Mouse (Mus musculus): ENCODE measurements around the gene Chrne. TPM values are rescaled to one million over a fixed set of nuclear protein-coding genes. Genes with fewer than 3 reads are reported as not detected.
"Not testable (repeated sequence)": the region's sequence is repeated elsewhere in the genome, so short reads cannot be mapped to it uniquely, and the experiment has no call there.

Chrne gene
- total RNA-seq, 2 experiments from 2014 or later: 1.6 TPM; not detected in 1

DNA sequence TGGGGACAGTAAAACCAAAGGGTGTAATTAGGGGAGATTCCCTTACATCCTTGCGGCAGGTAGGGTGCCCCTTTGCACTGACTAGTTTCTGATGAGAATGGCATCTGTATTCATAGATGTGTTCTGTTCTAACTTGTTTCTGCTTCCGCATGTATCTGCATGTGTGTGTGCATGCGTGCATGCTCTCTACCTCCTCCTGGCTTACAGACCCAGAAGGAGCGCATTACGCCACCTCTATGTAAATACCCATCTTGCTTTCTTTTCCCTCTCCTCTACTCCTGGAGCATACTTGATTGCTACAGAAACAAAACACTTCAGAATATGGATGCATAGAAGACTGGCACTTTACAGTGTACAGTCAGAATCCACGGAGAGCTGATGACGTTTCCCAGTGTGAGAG, 35.2 kb downstream of the Chrne start:
- DNase-seq: no peak

DNA sequence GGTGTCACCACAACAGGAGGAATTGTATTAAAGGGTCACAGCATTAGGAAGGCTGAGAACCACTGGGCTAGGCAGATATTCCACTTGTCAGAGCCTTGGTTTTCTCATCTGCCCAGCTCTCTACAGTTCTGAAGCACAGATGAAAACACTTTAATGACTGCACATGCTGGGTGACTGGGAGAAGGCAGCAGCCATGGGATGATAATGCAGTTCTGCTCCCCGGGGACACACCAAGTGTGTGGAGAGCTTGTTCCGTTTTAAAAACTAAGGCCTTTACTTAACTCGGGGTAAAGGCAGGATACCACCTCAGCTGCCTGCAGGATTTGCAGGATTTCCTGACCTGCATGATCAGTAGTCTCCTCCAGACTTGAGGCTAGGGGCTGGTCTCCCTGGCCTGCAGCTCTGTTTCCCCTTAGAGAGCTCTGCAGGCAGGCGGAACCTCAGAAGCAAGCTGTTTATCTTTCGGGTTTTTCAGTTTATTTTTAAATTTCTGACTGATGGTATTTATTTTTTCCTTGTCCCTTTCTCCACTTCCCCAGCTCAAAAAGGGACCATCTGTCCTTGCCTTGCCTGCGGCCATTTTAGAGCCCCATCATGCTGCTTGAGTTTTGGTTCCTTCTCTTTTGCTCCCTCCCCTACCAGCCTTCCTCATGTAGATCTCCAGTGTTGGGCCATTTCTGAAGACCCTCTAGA, 35.8 kb downstream of the Chrne start:
- DNase-seq: no peak

DNA sequence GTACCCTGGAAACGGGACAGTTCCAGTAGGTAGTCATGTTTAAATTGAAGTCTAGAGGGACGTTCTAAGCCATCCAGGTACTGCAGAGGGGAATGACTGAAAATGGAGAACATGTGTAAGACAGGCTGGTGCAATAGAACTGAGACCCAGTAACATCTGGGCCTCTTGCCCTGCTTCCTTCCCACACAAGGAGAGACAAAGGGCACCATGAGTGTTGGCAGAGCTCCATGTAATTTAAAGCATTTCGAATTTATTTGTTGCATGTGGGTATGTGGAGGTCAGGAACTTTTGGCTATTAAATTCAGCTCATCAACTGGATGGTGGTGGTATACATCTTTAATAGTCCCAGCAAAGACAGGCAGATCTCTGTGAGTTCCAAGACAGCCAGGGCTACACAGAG, 36.8 kb downstream of the Chrne start:
- no peak for DNase-seq

DNA sequence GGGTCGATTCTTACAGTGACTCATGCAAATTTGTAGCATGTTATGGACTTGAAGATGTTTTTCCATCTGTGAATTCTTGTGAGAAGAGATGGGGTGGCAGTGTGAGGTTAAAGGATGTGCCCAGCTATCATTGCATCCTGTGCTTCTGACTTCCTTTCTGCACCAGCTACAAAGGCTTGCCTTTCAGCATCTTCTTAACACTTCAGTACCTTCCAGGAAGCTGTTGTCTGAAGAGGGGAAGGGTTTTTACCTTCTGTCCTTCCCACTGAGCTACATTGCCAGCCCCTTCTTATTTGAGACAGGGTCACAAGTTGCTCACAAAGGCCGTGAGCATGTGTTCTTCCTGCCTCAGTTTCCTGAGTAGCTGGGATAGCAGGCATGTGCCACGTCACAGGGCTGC, 38.1 kb downstream of the Chrne start:
- no peak for DNase-seq

DNA sequence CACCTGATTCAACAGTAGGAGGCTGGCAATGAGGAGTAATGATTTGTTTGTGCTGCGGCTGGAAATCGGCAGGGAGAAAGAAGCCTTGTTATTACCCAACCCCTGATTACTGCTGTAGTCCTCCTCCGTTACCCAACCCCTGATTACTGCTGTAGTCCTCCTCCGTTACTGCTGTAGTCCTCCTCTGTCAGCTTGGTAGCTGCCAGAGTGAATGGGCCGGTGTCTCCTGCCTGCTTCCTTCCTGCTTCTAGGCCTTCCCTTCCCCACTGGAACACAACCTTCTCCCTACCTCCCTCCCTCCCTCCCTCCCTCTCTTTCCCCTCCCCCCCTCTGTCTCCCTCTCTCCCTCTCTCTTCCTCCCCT, 38.7 kb downstream of the Chrne start:
- DNase-seq: no peak

DNA sequence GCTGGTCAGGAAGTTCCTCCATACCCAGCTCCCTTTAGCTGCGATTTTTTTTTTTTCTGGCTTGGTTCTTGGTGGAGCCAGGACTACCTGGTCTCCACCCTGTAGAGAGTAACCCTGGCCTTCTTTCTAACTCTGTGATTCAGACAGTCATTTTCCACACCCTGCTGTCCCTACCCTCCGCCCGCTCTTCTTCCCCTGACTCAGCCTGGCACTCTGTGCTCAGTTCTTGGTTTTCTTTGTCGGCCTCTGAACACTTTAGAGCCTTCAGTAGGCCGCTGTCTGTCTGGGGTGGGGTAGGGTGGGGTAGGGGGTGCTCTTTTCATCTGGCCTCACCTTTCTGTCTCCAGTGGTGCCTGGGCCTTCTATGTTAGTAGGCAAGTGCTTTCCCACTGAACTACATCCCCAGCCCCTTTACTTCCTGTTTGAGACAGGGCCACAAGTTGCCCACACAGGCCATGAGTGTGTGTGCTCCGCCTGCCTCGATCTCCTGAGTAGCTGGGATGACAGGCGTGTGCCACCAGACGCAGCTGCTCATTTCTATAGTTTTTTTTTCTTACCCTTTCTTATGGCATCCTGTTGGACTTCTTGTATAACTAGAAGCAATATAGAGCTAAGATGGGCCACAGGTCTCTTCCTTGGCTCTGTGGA, 39.2 kb downstream of the Chrne start:
- no peak for DNase-seq

DNA sequence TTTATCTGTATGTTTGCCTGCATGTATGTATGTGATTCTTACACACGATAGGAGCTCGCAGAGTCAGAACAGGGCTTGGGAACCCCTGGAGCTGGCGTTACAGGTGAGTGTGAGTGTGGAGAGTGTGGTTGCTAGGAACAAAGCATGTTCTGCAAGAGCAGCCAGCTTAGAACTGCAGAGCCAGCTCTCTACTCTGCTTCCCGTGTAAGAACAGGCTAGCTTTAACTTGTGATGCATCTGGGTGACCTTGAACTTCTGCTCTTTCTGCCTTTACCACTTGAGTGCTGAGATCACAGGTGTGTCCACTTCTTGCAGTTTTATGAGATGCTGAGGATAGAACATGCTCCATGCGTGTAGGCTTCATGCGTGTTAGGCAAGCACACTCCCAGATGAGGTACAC, 40.1 kb downstream of the Chrne start:
- no peak for DNase-seq

DNA sequence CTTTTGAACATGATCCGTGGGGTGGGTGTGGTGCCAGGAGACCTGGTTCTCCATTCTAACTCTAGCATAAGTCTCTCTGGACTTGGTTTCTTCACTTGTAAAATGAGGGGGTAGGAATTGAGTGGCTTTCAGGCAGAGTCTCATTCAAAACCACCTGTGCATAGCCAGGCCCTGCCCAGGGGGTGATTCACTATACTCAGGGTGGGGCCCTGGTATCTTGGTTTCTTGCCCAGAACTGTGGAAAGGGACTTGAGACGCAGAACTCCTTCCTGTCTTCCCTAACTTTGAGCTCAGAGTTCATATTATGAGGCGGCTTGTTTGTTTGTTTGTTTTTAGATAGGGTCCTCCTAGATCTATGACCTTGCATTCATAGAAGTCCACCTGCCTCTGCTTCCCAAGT, 41.8 kb downstream of the Chrne start:
- DNase-seq: no peak

DNA sequence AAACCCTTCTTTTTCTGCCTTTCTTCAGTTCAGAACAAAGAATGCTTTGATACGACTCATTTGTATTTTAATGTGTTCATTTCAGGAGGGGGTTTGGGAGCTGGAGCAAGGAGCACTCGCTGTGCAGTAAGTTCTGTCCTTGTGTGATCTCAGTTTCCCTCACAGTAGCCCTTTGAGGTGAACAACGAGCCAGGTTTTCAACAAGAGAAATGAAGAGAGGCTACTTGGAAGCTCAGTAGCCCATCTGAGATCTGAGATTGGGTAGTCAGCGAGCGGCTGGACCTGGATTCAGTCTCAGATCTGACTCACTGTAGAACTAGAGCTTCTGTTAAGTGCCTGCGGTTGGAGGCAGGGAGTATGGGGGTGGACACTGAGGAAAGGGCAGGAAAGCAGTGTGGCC, 45.1 kb downstream of the Chrne start:
- no peak for DNase-seq

DNA sequence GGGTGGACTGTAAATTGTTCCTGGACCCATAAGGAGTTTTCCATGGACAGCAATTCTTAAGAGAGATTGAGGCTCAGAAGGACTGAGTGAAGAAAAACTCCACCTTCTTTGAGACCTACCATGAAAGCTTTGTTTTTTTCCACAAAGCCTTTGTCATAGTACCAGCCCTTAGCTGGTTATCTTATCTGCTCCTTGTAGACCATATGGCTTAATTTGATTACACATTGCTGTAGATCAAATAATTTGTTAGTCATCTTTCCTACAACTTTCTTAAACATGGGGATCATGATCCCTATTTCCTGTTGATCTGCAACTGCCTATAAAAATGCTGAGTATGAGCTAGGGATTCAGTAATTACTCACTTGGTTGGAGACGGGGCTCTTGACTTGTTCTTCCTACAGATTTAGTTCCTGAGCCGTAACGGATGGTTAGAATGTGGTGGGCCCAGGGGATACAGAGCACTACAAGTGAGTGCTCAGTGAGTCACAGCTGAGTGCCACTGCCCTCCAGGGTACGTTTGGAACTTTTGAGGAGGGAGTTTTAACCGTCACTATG, 46.6 kb downstream of the Chrne start:
- DNase-seq: no peak

DNA sequence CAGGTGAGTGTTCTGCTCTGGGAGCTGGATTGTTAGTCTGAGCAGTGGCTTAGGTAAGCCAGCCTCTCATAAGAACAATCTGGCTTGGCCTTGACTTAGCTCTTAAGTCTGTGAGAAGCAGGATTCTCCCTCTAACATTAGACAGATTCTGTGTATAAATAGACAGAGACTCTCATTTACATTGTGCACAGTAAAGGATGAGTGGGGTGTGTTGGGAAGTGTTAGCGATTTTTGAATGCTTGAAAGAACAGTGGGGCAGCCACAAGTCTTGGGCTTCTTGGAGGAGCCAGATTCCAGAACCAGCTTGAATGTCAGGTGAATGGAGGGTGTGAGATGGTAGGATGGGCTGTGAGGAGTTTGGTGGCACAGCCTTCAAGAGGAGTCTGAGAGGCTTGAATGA, 47.4 kb downstream of the Chrne start:
- DNase-seq: no peak

DNA sequence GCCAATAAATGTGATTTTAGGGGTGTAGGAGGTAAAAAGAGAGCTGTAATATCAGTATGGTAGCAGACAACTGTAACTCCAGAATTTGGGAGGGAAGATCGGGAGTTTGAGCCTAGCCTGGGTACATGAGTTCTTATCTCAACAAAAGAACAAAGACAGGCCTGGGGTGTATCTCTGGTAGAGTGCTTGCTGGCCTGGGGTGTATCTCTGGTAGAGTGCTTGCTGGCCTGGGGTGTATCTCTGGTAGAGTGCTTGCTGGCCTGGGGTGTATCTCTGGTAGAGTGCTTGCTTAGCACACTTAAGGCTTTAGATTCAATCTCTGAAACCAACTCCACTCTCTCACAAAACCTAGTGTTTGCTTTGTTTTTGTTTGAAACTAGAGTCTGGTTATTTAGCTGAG, 48.4 kb downstream of the Chrne start:
- not testable (repeated sequence) for DNase-seq

DNA sequence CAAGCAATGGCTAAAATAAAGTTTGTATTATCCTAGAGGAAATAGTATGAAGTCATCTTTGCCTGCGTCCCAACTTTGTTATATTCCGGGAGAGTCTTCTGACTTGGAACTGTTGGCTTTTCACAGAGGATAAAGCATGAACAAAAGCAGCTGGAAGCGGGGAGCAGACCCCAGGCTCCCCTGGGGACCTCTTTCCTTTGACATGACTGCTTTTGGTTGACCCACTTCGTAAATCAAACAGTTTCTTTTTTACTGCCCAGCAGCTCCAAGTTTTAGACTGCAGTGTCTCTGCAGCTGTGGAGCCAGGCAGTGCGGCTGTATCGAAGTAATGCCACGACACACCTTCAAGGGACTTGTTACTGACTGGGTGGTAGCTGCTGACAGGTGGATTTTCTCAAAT, 52.4 kb downstream of the Chrne start:
- DNase-seq: no peak

Other genes with a start within 250 kb of the Chrne start
- gene Pelp1, start 209.2 kb downstream of the Chrne start, total RNA-seq (2021): 10 to 100 TPM; 23.2 to 24.6 TPM
- gene Arrb2, start 186.6 kb downstream of the Chrne start, total RNA-seq (2021): 10 to 100 TPM; 21.7 to 26.0 TPM
- 10 to 100 TPM; 16.1 to 18.5 TPM for gene Med11, start 167.3 kb downstream of the Chrne start, total RNA-seq (2021)
- gene Zmynd15, start 159.8 kb downstream of the Chrne start, total RNA-seq (2021): 1 to 10 TPM in 1 of 2 experiments, under 1 TPM in 1; 0.93 to 1.8 TPM
- 1 to 10 TPM; 4.2 to 5.8 TPM for gene Cxcl16, start 159.2 kb downstream of the Chrne start, total RNA-seq (2021)
- gene Tm4sf5, start 114.0 kb downstream of the Chrne start, total RNA-seq (2021): under 1 TPM; 0.55 to 0.84 TPM
- under 1 TPM; 0.42 to 0.48 TPM for gene Vmo1, start 104.6 kb downstream of the Chrne start, total RNA-seq (2021)
- 1 to 10 TPM; 4.9 to 9.8 TPM for gene Gltpd2, start 100.0 kb downstream of the Chrne start, total RNA-seq (2021)
- gene Psmb6, start 93.8 kb downstream of the Chrne start, total RNA-seq (2021): 100 to 1,000 TPM; 276 to 295 TPM
- gene Gm40193, start 86.3 kb downstream of the Chrne start, total RNA-seq (2021): not detected
- 10 to 100 TPM in 1 of 2 experiments, 1 to 10 TPM in 1; 9.7 to 13.6 TPM for gene Pld2, start 79.2 kb downstream of the Chrne start, total RNA-seq (2021)
- 10 to 100 TPM; 49.0 to 55.8 TPM for gene Mink1, start 56.3 kb downstream of the Chrne start, total RNA-seq (2021)
- not detected for gene 4930544D05Rik, start 3.4 kb downstream of the Chrne start, total RNA-seq (2021)
- gene Gp1ba, start 19.9 kb upstream of the Chrne start, total RNA-seq (2021): under 1 TPM; 0.30 TPM
- gene Rnf167, start 28.0 kb upstream of the Chrne start, total RNA-seq (2021): 10 to 100 TPM; 73.9 to 86.6 TPM
- gene Slc25a11, start 28.3 kb upstream of the Chrne start, total RNA-seq (2021): 100 to 1,000 TPM; 180 to 220 TPM
- gene Pfn1, start 35.4 kb upstream of the Chrne start, total RNA-seq (2021): 100 to 1,000 TPM; 677 to 708 TPM
- 100 to 1,000 TPM in 1 of 2 experiments, 10 to 100 TPM in 1; 89.5 to 224 TPM for gene Eno3, start 38.0 kb upstream of the Chrne start, total RNA-seq (2021)
- 10 to 100 TPM; 66.5 to 72.6 TPM for gene Spag7, start 50.2 kb upstream of the Chrne start, total RNA-seq (2021)
- gene Camta2, start 68.9 kb upstream of the Chrne start, total RNA-seq (2021): 10 to 100 TPM; 34.3 to 43.8 TPM
- gene Inca1, start 80.9 kb upstream of the Chrne start, total RNA-seq (2021): 10 to 100 TPM; 13.8 to 18.9 TPM
- gene Kif1c, start 81.3 kb upstream of the Chrne start, total RNA-seq (2021): 100 to 1,000 TPM; 156 to 176 TPM
- 10 to 100 TPM in 1 of 2 experiments, 1 to 10 TPM in 1; 6.7 to 10.3 TPM for gene Zfp3, start 145.0 kb upstream of the Chrne start, total RNA-seq (2021)
- gene Scimp, start 193.4 kb upstream of the Chrne start, total RNA-seq (2021): under 1 TPM; 0.27 to 0.57 TPM
- gene Rabep1, start 225.6 kb upstream of the Chrne start, total RNA-seq (2021): 10 to 100 TPM; 73.1 to 75.0 TPM